Mouse (Mus musculus) heart, adult 2 months (tissue): ENCODE measurements around the gene Fbxo44.
A peak's percentile ranks its signal among the peaks of the same experiment; 100 is the strongest.

Experiments used
- CTCF ChIP-seq: fragments of 200-600 bp; IDR thresholded peaks from 2 replicates; pipeline ENCODE4 v1.8.1; 2022; ENCODE audit warnings: antibody characterized with exemption, mild to moderate bottlenecking, moderate library complexity
- EP300 ChIP-seq: fragments of 200-500 bp; IDR thresholded peaks from 2 replicates; pipeline ENCODE4 v1.6.1; 2011; ENCODE audit warnings: low read depth, low read length, control low read depth; ENCODE audit not compliant: insufficient read depth
- POLR2A ChIP-seq: fragments of 200-500 bp; IDR thresholded peaks from 2 replicates; pipeline ENCODE4 v1.6.1; 2011; ENCODE audit warnings: mild to moderate bottlenecking, low read depth, low read length, control low read depth; ENCODE audit not compliant: insufficient read depth

DNA sequence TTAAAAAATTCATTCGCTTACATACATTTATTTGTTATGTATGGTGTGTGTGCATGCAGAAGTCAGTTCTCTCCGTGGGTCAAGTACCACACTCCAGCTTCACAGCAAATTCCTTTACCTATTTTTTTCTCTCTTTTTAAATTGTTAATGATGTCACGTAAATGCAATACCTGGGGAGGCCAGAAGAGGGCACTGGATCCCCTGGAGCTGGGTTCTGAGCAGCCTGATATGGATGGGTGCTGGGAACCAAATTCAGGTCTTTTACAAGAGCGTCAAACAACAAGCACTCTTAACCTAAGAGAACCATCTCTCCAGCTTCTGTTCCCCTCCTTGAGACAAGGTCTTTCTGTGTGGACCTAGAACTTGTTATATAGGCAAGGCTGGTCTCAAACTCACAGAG lies 43.6 kb downstream of the Fbxo44 start:
- TF ChIP-seq CTCF (peak; percentile 36), POLR2A (no peak), EP300 (no peak)
